Mouse (Mus musculus) Muller cell, postnatal 12 days (primary cell): ENCODE results near the gene Gm5767.

Experiments used
- DNase-seq: peaks from one replicate; pipeline ENCODE4 v3.0.0-alpha.2; 2015; ENCODE audit errors: inconsistent ontology term

Gene Gm5767

GRCm38 (mm10) chr16:8680470-8680869 lies at the start of gene Gm5767:
TSS of gene Gm5767 (plus strand) at chr16:8680770.
- DNase-seq, result no peak

- DNase-seq, result no peak
Measured at GRCm38 (mm10) chr16:8631428-8631827, 49.1 kb upstream of the Gm5767 start.

GRCm38 (mm10) chr16:8636867-8637216 lies 43.7 kb upstream of the Gm5767 start:
- DNase-seq, result no peak

GRCm38 (mm10) chr16:8637217-8638051 lies 43.1 kb upstream of the Gm5767 start, which contains the start of the genes Pmm2 and Tmem186:
TSS of gene Pmm2 (plus strand) at chr16:8637674.
TSS of gene Tmem186 (minus strand) at chr16:8637712.
- peak; percentile 91 for DNase-seq

- DNase-seq, result no peak
Measured at GRCm38 (mm10) chr16:8638131-8638530, 42.4 kb upstream of the Gm5767 start.

GRCm38 (mm10) chr16:8639466-8640191 lies 40.9 kb upstream of the Gm5767 start:
- DNase-seq, result no peak

- DNase-seq, result no peak
Measured at GRCm38 (mm10) chr16:8643855-8644254, 36.7 kb upstream of the Gm5767 start.

GRCm38 (mm10) chr16:8645546-8645945 lies 35.0 kb upstream of the Gm5767 start:
- no peak for DNase-seq

GRCm38 (mm10) chr16:8650007-8650406 lies 30.6 kb upstream of the Gm5767 start:
- no peak for DNase-seq

- DNase-seq, result no peak
Measured at GRCm38 (mm10) chr16:8655108-8655507, 25.5 kb upstream of the Gm5767 start.

- no peak for DNase-seq
Measured at GRCm38 (mm10) chr16:8655599-8655998, 25.0 kb upstream of the Gm5767 start.

GRCm38 (mm10) chr16:8656256-8656655 lies 24.3 kb upstream of the Gm5767 start:
- no peak for DNase-seq

GRCm38 (mm10) chr16:8658349-8658748 lies 22.2 kb upstream of the Gm5767 start:
- DNase-seq, result no peak

GRCm38 (mm10) chr16:8658764-8659163 lies 21.8 kb upstream of the Gm5767 start:
- DNase-seq, result peak; percentile 74

GRCm38 (mm10) chr16:8663022-8663421 lies 17.5 kb upstream of the Gm5767 start:
- DNase-seq, result no peak

- peak; percentile 78 for DNase-seq
Measured at GRCm38 (mm10) chr16:8663606-8664539, 16.7 kb upstream of the Gm5767 start.

GRCm38 (mm10) chr16:8665367-8665766 lies 15.2 kb upstream of the Gm5767 start:
- no peak for DNase-seq

GRCm38 (mm10) chr16:8666452-8666851 lies 14.1 kb upstream of the Gm5767 start:
- DNase-seq, result peak; percentile 80

- no peak for DNase-seq
Measured at GRCm38 (mm10) chr16:8667261-8667660, 13.3 kb upstream of the Gm5767 start.

- DNase-seq, result no peak
Measured at GRCm38 (mm10) chr16:8667814-8668213, 12.8 kb upstream of the Gm5767 start.

GRCm38 (mm10) chr16:8668386-8668785 lies 12.2 kb upstream of the Gm5767 start:
- no peak for DNase-seq

GRCm38 (mm10) chr16:8669432-8669831 lies 11.1 kb upstream of the Gm5767 start:
- no peak for DNase-seq
